Mouse (Mus musculus) kidney, postnatal 25 days (tissue): Measurements from ENCODE around the gene Fbxo48.
A peak's percentile ranks its signal among the peaks of the same experiment; 100 is the strongest.

Source experiments
- DNase-seq, 2 experiments: peaks; one replicate each; pipeline ENCODE4 v3.0.0; 2021; ENCODE audit warnings: mixed read lengths in 2 of 2

Gene Fbxo48

GRCm38 (mm10) chr11:16972027-16972426 is 20.9 kb downstream of the Fbxo48 start:
- no peak for DNase-seq

GRCm38 (mm10) chr11:16973086-16973485 is 21.9 kb downstream of the Fbxo48 start:
- DNase-seq: no peak

DNA sequence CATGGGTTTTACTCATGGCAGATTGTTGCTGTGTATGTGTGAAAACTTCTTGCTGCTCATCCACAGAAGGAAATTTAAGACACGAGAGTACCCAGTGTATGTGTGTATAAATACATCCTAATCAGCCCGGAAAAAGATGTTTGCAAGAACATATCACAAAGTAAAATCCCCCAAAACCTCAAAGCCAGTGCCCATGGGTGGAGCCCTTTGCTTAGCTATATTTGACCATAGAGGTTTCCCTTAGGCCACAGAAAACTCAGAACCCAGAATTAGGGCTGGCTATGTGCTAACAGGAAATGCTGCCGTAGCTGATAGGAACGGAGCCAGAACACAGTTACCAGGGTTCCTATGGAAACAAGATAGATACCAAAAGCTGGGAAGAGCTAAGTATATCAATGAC is 25.8 kb downstream of the Fbxo48 start:
- DNase-seq: peak in 1 of 2 experiments; percentile 32

- DNase-seq: no peak
Observed at GRCm38 (mm10) chr11:16977611-16978010, 26.4 kb downstream of the Fbxo48 start.

DNA sequence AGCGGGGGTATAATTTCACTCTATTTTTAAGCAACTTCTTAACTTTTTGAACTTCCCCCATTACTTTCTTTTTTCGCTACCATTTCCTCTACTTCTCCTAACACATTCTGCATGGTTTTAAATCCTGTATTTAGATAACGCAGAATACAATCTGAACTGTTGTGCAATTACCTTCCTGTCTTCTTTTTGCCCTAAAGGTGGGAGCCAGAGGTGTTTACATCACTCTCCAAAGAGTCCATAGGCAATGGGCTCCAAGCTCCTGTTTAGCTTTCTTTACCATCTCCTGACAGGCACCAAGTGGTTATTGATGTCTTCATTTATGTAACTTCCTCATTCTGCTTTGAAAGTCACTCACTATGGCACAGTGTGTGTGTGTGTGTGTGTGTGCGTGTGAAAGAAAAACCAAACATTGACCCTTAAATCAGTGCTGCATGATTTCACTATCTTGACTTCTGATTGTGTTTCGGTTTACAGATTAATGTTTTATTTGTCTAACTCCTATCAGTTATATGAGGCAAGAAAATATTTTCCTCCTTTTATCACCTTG is 27.1 kb downstream of the Fbxo48 start:
- DNase-seq: no peak

DNA sequence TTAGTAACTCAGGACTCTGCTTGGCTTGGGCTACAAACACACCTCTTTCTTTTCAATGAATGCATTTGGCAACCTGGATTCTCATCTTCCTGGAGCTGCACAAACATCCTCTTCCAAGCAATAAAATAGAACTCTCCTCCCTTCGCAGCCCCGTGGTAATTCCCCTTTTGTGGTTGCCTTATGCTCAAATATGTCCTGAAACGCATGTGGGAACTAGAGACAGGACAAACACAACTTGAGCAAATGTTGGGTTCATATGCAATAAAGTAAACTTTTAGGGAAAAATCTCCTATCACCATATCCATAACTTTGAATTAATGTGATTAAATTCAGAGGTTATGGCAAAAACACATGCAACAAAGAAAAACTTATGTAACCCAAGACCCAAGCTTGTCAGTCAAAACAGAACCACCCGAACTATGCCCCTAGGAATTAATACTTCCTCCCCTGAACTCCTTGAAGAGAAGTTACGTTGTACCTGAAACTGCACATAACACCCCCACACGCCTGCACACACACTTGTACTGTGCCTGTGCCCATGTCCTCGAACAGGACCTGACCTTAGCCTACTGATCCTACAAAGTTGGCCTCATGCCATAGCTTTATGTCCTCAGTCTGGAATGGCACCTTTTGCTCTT is 35.5 kb downstream of the Fbxo48 start:
- no peak for DNase-seq

GRCm38 (mm10) chr11:16987745-16988328 is 36.7 kb downstream of the Fbxo48 start:
- DNase-seq: no peak

DNA sequence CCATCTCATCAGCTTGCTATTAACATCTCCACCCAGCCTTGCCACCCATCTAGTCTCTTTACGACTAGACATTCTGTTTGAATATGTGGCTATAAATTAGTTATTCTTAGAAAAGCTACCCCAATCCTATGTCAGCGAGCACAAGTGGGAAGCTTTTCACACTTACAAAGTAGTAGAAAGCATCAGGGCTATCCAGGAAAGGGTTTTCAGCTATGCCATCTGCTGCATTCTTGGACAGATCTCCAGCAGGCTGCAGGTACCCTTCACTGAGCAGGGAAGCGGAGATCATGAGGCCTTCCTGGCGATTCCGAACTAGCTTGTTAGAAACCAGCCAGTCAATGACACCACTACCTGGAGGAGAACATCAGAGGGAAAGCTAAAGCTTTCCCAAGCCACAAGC is 38.7 kb downstream of the Fbxo48 start:
- DNase-seq: no peak

DNA sequence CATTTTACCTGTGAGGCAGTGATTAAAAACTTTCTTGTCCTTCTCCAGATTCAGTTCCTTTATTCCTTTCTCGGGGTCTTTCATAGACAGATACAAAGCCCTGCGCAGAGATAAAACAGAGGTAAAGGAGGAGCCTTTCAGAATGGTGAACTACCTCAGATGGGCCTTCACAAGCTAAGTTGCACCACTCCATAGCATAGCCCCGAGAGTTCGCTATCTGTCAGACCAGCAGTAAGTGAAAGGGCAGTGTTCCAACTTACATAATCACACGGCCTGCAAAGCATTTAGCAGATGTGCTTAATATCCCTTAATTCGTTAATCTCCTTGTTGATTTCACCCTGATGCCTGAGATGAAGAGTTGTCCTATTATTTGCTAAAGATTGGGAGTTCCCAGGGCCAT is 41.7 kb downstream of the Fbxo48 start:
- no peak for DNase-seq

DNA sequence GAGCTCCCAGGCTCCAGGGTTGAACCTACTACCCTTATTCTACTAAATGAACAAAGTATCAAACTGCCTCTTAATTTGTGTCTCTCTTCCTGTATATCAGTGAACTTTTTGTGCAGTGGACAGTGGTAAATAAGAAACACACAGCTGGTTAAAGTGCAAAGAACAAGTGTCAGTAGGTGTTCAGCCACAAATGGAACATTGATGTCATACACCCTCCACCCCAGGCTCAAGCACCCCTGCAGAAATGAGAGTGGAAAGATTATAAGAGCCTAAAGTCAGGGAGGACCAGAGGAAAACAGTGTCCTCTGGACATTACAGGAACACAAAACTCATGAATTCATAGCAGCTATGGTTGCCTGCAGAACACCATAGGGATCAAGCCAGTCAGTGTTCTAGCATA is 45.6 kb downstream of the Fbxo48 start:
- no peak for DNase-seq

GRCm38 (mm10) chr11:16997465-16997864 is 46.3 kb downstream of the Fbxo48 start:
- DNase-seq: no peak

DNA sequence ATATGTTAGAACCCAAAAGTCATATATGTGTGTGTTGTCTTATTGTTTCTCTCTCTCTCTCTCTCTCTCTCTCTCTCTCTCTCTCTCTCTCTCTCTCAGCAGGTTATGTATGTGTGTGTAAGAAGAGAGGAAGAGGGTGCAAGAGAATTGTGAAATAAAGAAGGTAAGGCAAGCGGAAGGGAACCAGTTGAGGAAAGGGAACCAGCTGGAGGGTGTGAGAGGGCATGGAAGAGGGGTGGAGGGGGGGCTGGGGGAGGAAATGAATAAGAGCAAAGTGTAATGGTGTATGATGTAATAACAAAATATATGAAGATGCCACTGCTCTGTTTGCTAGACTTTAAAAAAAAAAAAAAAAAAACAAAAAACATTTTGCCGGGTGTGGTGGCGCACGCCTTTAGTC is 48.2 kb downstream of the Fbxo48 start:
- no peak for DNase-seq

- no peak for DNase-seq
Observed at GRCm38 (mm10) chr11:16999933-17000332, 48.8 kb downstream of the Fbxo48 start.

DNA sequence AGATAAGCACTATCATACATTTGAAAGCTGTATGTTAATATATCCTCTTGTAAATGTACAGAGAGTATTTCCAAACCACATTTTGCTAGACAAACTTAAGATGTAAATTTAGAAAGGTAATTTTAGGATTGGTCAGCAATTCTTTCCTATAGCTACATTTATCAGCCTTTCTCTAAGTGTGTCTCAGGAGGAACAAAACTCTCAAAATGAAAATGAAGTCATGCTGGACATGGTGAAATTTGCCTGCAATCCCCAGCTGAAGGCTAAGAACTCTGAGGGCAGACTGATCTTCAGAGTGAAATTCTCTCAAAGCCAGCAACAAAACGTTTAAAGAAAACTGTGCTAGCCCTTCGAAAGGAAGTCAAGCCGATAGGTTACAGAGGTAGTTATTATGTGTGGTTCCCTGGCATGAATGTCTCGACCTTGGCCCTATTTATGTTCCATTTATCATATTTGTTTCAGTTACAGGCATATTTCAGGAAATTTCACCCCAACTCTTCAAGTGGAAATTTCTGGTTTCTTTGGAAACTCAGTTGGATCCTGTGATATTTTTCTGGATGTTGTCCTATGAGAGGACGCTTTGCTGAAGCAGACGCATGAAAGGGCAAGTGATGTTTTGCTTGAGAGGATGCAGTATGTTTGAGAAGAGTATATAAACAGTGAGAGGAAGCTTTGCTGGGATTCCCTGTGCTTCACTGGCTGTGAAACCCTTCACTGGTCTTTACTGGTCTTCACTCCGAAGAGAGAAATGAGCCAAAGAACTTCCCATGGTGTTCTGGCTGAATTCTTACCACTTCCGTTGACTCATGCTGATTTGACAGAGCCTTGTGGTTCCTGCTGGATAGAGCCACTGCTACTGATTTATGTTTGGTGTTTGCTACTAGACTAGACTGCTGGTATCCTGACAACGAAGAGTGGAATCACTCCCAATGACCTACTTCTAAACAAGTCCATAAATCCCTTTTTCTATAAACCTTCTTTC is 49.5 kb downstream of the Fbxo48 start:
- DNase-seq: no peak

- DNase-seq: no peak
Observed at GRCm38 (mm10) chr11:17002739-17003373, 51.7 kb downstream of the Fbxo48 start.

- no peak for DNase-seq
Observed at GRCm38 (mm10) chr11:17003757-17004156, 52.6 kb downstream of the Fbxo48 start.
